Mouse (Mus musculus): ENCODE data around the gene Cnnm2.

- TF ChIP-seq CHD2 (IDR thresholded peaks at IDR 0.05; ENCODE audit: low read depth, low read length) = no peak
- TF ChIP-seq ZC3H11A (IDR thresholded peaks at IDR 0.05; ENCODE audit: borderline replicate concordance, low read depth, low read length) = no peak
- no peak for TF ChIP-seq ZNF384 (IDR thresholded peaks at IDR 0.05; ENCODE audit: low read depth, low read length)
- TF ChIP-seq MAFK (IDR thresholded peaks at IDR 0.05; ENCODE audit: insufficient read depth, low read depth, low read length) = no peak
- TF ChIP-seq HCFC1 (IDR thresholded peaks at IDR 0.05; ENCODE audit: borderline replicate concordance, insufficient read depth, low read length) = no peak
Observed at GRCm38 (mm10) chr19:46886826-46887225, 125.4 kb downstream of the Cnnm2 start.

Measured in ES-E14 (cell line).